Mouse (Mus musculus) thymus, postnatal 25 days (tissue): ENCODE data around the gene 4932438A13Rik.

Source experiments
- DNase-seq: peaks from one replicate; pipeline ENCODE4 v3.0.0; 2022

4932438A13Rik gene

DNA sequence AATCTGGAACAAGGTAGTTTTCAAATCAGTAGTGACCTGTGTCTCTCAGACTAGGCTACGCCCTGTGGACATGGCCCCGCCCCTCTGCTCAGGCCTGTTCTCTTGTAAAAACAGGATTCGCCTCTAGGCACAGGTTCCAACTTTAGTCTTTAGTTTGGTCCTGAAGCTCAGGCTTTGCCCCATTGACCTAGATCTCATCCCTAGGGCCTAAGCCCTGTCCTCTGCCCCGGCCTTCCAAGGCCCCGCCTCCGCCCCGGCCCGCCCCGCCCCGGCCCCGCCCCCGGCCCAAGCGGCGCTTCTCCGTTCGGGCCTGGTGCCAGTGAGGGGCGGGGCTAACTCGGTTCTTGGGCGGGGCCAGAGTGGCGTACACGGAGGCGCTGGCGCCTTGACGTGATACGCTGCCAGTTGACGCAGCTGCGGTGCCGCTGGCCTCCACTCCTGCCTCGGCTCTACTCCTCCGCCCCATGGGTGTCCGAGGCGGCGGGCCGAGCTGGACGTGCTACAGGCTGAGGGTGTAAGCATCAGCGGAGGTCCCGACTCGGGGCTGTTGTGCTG is at the start of gene 4932438A13Rik:
4932438A13Rik (plus strand) TSS at position 384 of the 555 bp plus-strand sequence.
- DNase-seq = peak; percentile 99

DNA sequence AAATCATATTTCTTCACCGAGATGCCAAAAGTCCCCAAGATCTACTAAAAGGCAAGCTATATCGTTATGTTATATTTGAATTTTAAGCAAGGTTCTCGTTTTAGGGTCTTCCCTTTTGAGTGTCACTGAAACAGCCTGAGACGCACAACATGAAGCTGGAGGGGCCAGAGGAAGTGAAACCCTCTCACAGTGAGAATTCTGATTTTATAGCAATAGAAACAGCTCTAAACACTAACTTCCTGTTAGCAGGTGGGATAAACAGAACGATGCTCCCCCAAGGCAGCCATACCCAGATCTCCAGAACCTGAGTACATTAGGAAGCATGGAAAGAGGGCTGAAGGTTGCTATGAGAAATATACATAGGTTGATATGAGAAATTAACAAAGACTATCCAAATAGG is 46.3 kb upstream of the 4932438A13Rik start:
- DNase-seq = no peak

- DNase-seq = no peak
These were observed 43.5 kb upstream of the 4932438A13Rik start for GRCm38 (mm10) chr3:36819402-36819801.

DNA sequence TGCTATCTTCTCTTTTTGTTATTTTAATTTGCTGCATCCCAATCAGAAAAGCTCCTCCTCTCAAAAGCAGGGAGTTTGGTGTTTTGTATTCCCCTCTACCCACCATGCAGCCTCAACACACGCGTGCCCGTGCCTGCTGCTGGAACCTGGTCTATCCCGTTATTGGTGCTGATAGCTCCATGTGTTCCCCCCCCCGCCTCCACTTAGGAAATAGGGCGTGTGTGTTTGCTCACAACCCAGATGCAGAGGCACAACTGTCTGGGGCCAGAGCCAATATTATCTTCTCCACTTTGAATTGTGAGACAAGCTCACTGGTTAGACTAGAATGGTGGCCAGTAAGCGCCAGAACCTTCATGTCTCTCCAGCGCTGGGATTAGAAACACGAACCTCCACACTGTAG is 41.9 kb upstream of the 4932438A13Rik start:
- DNase-seq = no peak

GRCm38 (mm10) chr3:36825098-36825497 is 37.8 kb upstream of the 4932438A13Rik start:
- DNase-seq = no peak

- no peak for DNase-seq
These were observed 37.4 kb upstream of the 4932438A13Rik start for GRCm38 (mm10) chr3:36825554-36825953.

- no peak for DNase-seq
These were observed 35.5 kb upstream of the 4932438A13Rik start for GRCm38 (mm10) chr3:36827274-36828025.

- DNase-seq = no peak
These were observed 32.7 kb upstream of the 4932438A13Rik start for GRCm38 (mm10) chr3:36830218-36830617.

DNA sequence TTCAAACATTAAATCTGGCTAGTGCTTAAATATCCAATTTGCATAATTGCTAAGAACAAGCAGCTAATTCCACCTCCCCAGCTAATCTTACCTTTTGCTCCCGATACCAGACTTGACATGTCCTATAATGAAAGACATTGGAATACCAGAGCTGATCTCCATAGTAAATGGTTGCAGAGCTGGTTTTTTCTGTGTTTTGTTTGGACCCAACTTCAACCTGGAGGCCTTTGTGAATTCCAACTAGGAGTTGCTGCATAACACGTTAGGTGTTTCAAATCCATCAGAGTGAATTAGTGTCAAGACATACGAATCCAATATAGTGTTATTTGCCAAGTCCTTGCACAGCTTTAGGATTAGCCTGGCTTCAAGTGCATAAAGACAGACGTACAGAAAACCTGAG is 28.5 kb upstream of the 4932438A13Rik start:
- DNase-seq = no peak

GRCm38 (mm10) chr3:36834832-36835231 is 28.1 kb upstream of the 4932438A13Rik start:
- DNase-seq = no peak

DNA sequence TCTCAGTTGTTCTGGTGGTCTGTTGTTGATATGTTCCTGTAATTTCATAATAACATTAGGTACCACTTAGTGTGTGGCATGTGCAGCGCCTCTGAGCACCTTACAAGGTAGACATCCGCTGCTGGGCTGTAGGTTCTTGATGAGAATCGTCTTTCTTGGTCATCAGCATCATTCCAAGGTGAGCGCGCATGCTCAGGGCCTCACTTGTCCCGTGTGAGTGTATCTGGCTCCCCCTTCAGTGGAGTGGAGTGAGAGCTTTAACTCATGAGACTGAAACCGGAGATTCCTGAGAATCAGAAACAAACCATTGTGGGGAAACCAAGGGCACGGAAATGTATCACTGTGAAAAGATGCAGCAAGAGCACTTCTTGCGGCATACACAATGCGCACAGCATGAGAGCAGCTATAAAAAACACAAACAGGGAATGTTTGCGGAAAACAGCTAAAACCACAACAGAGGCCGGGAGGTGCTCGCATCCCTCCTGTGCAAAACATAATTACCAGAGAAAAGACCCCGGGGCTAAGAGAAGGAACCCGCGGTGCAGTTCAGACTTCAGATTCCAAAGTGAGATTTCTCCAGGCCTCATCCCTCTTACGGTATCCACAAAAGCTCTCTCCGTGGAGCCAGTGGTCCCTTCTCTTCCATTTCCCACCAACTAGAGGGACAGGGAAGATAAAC is 27.2 kb upstream of the 4932438A13Rik start:
- no peak for DNase-seq

DNA sequence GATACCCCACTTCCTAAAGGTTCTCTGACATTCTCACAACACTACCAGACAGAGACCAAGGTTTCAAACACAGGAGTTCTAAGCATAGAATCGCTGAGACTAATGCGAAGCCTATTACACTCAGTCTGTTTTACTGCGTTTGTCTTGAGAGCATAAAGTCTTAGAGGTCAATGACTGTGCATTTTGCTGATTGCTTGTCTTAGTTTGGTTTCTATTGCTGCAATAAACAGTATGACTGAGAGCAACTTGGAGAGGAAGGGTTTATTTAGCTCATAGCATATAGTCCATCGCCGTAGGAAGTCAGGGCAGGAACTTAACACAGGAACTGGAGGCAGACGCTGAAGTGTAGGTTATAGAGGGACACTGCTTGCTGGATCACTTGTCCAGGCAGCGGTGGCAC is 26.1 kb upstream of the 4932438A13Rik start:
- no peak for DNase-seq

GRCm38 (mm10) chr3:36840650-36841555 is 22.0 kb upstream of the 4932438A13Rik start:
- DNase-seq = peak; percentile 78

DNA sequence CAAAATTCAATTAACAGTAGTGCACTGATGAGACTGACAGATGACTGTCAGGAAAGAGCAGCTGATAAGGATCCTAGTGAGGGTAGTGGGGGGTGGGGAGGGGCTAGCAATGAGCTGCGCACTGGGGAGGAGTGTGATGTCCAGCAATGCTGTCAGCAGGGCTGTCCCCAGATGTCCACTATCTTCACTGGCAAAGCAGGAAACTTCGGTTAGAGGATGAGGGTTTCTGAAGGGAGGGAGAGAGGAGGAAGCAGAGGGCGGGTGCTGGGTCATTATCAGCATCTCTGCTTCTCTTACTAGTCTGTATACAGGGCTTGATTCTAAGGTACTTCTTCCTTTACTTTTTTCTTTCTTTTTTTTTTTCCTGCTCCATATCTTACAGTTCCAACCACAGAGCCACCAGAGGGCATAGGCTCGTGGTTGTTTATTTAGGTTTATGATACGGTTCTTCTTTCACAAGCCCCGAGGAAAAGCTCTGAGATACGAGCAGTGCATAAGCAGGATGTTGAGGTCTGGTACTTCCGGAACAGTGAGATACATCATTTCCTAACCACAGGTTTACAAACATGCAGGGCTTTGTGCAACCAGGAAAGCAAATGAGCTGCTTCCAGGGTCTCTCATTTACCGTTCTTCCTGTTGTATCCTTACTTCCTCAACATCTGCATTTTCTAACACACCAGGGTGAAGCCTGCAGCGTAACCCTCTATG is 9.0 kb upstream of the 4932438A13Rik start:
- peak; percentile 54 for DNase-seq

- peak; percentile 14 for DNase-seq
These were observed 1.2 kb upstream of the 4932438A13Rik start for GRCm38 (mm10) chr3:36861411-36862410.

GRCm38 (mm10) chr3:36863427-36863826 is 523 bp downstream of the 4932438A13Rik start:
- no peak for DNase-seq

- no peak for DNase-seq
These were observed 977 bp downstream of the 4932438A13Rik start for GRCm38 (mm10) chr3:36863881-36864280.

GRCm38 (mm10) chr3:36864466-36864865 is 1.6 kb downstream of the 4932438A13Rik start:
- DNase-seq = no peak

DNA sequence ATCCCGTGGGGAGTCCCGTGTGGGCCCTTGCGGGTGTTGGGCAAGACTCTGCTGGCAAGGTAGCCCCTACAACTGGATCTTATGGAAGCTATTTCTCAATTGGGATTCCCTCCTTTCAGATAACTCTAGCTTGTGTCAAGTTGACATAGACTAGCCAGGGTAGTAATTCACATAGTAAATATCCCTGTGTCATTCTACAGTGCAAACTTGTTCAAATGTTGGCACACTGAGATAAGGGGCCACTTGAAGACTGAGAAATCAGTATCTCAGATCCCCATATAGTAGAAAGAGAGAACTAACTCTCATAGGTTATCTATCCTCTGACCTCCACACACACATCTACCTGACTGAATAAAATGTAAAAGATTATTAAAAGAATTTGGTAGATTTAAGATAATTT is 42.5 kb downstream of the 4932438A13Rik start:
- DNase-seq = no peak

GRCm38 (mm10) chr3:36917832-36918231 is 54.9 kb downstream of the 4932438A13Rik start:
- no peak for DNase-seq

DNA sequence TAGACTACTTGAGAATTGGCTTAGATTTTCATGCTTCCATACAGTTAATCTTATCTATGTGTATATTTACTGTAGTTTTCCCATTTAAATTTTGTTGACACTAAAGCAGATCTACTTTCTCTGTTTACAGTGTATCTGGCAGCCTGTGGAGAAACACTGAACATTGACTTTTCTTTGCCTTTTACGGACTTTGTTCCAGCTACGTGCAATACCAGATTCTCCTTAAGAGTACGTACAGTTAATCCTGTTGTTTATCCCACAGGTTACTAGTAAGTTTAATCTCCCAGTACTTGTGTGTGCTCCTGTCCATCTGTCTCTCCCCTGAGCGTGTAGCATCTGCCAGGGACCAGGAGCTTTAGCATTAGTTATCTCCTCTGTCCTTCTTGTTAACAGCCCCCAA is 55.4 kb downstream of the 4932438A13Rik start:
- DNase-seq = no peak
